Mouse (Mus musculus) right cerebral cortex, postnatal 14 days (tissue): ENCODE data around the gene Map4k1.
"Not testable (repeated sequence)": the region's sequence is repeated elsewhere in the genome, so short reads cannot be mapped to it uniquely, and the experiment has no call there.

Experiments used
- DNase-seq: peaks from one replicate; pipeline ENCODE4 v3.0.0; 2022

Map4k1 gene

DNA sequence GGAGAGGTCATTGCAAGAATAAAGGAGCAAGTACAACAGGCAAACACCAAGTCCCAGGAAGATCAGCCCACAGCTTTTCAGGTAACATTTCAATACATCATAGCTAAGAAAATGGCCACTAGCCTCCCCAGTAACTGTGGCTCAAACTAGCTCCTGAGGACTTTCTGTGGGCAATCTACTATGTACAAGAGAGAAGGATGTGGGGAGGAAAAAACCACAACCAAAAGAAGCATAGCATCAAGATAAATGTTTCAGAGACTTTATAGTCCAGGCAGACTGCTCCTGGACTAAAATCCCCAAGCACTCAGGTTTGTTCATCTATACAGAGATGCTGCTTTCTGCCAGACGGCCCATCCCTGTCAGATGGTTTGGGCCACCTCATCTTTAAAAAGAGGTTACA is 25.6 kb upstream of the Map4k1 start:
- no peak for DNase-seq

DNA sequence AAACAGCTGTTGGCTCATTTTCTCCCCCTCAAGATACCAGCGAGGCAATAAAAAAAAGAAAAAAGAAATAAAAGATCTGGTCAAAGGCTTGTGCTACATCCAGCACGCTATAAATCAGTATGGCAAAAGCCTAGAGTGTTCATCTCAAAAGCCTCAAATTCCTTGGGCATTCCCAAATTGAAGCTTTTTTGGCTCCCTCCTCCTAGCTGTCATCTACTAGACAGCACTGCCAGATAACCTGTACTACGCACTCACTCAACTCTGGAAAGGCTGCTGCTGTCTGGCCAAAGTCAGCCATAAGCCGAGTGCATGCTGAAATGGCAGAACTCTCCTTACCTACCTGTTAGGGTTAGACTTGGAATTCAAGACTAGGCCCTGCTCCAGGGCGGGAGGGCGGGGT is 24.6 kb upstream of the Map4k1 start:
- DNase-seq, result no peak

DNA sequence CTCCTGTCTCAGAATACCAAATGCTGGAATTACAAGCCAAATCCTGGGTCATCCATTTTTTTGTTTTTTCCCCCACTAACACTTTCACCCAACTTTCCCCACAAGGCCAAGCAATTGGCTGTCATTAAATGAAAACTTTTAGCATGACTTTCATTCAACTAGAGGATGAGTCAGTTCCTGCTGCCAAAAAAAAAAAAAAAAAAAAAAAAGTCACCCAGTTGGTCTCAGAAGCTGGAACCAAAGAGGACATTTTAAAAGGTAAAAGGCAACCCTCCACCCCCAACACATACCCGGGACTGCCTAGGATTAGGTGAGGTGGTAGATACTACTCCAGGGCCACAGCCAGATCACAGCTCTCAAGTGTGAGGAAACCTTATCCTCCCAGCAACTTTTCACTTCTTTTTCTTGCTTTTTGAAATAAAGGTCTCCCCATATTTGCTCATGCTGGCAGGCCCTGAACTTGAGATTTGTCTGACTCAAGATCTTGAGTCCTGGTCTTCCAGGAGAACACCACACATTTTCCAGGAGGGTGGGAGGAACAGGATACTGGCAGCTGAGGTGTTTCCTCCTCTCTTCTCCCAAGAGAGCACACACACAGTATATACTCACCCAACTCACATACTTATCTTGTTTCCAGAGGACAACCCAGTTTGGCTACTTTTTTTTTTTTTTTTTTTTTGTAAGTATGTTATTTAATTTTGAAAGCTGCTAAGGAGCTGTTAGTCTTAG is 23.7 kb upstream of the Map4k1 start:
- no peak for DNase-seq

DNA sequence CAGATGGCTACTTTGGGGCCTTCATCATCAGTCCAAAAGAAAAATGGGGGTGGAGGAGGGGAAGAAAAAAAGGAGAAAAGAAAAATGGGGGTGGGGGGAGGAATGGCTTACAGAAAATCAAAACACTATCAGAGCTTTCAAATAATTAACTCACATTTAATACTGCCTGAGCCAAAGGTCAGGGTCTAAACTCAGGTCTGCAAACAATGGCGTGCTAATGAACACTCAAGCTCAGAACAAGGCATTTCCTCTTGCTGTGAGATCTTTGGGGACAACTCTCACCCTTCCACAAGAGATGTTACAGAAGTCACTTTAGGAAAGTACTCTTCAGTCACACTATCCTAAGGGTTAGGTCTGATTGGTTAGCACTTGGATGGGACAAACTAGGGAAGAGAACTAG is 23.1 kb upstream of the Map4k1 start:
- DNase-seq, result no peak

DNA sequence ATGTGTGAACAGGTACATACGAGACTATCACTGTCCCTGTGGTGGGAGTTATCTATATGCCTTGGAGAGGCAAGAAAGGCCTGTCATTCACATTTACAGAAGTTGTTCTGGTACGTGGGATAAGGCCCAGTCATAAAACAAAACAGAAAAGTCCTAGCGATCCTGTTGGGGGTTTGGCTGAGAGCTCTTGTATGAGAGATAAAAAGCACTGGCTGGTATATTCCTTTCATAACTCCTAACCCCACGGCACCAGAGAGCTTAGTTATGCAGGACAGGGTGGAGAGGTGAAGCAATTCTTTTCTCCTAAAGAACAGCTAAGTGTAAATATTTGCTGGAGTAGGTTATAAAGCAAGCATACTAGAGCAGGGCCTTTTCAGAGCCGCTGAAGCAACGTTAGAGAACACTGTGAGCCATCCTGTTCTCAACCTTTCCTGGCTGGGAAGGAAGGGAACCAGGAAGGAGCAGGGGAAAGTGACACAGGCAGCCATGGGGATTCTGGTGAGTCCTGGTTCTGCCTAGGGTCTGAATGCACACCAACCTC is 22.3 kb upstream of the Map4k1 start:
- no peak for DNase-seq

DNA sequence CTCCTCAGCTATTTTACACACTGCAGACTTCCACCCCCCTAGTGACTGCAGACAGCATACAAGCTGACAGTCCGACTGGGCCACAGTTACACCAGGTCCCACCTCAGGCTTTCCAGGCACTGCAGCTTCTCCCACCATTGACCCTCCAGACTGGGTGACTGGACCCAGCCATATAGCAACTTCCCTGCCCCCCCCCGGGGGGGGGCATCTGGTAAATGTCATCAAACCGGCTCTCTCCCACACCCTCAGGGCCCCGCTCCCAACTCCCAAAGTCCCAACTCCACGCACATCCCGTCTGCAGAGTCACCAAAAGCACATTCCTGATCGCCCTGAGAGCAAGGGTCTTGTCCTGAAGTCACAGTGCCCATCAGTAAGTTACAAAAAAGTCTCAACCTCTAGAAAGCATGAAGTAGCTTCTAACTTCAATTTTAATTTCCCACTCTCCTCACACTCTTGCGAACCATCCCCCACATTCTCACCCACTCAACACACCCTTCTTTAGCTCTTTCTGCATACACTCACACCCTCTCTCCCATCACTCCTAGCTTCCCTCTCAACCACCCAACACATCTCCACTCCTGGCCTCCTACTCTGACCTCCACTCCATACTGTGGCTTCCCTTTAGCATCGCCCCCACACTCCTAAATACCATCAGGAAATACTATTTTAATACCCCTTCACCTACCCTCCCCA is 21.4 kb upstream of the Map4k1 start:
- DNase-seq, result no peak

DNA sequence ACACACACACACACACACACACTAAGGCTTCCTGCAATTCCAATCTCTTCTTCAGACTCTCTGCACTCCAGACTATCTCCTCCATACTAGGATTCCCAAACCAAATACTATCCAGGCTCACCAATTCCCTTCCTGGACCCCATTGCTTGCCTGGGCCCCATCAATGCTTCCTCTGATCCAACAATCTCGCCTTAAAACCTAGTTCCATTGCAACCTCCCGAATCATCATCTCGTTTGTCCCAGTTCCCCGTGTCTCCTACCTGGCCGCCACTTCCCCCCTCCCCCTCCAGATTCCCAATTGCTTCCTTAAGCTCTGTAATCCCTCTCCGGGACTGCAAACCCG is 20.3 kb upstream of the Map4k1 start:
- no peak for DNase-seq

DNA sequence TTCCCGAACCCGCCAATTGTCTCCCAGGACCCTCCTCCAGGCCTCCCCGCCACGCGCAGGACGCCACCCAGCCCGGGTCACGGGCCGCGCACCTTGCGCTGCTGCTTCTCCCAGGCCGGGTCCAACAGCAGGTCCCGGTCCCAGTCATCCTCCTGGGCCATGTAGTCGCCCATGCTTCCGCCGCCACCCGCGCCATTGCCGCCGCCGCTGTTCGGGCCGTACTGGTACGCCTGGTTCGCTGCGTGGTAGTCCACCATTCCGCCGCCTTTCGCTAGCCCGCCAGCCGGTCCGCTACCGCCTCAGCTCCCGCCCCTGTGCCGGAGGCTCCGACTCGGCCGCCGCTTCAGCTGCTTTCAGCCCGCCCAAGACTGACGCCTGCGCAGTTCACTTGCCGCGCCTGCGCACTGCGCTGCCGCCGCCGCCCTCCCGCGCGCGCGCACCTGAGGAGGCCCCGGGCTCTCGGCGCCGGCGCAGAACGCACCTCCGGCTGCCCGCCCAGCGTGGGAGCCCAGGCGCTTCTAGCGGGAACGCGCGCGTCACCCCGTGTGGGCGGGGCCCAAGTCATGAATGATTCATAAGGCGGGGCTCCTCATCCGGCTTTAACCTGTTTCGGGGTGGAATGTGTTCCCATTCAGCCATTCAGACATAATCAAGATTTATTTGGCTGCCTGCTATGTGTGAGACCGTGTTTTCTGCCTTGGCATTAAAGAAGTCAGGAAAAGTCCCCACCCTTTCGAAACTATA is 19.8 kb upstream of the Map4k1 start, which contains the start of gene Actn4:
TSS of gene Actn4 (minus strand) at position 414 of the 744 bp plus-strand sequence.
- DNase-seq, result peak; percentile 99

DNA sequence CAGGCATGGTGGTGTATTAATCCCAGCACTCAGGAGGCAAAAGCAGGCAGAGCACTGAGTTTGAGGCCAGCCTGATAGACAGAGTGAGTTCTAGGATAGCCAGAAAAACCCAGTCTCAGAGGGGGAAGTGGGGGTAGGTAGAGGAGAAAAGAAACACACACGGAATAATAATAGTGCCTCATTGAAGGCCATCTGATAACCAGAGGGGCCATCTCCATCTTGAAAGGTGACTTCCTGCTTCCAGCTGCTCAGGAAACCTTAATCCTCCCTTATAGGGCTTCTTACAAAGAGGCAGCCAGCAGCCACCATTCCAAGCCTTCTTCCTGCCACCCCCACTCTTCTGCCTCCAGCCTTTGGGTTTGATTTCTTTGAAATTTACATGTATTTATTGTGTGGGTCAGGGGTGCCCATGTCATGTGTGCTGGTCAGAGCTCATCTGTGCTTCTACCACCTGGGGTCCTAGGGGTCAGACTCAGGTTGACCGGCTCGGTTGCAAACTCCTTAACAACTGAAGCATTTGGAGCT is 18.4 kb upstream of the Map4k1 start:
- DNase-seq, result no peak

DNA sequence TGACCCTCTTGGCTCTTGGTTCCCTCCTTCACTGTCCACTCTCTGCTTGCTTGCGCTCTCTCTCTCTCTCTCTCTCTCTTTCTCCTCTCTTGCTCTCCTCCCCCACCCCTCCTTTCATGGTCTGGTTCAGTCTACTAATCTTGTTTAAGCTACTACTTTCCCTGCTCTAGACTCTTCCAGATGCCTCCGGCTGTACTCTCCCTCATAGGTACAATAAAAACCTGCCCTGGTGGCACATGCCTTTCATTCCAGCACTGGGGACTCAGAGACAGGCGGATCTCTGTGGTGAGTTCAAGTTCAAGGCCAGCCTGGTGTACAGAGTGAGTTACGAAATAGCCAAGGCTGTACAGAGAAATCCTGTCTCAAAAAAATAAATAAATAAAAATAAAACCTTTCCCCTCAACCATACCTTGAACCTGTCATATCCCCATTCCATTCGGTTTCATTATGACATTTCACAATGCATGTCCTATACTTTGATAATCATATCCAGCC is 16.5 kb upstream of the Map4k1 start:
- no peak for DNase-seq

DNA sequence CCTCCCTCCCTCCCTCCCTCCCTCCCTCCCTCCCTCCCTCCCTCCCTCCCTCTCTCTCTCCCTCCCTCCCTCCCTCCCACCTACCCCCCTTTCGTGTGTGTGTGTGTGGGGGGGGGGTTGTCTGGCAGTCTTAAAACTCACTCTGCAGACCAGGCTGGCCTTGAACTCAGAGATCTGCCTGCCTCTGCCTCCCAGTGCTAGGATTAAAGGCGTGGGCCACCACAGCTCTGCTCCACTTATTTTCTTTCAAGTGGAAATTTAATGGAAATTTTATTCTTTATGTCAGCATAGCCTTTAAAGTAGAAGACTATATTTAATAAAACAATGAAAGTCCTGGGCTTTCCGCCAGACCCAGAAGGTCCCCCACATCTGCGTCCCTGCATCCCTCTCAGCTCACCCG is 15.7 kb upstream of the Map4k1 start:
- no peak for DNase-seq

DNA sequence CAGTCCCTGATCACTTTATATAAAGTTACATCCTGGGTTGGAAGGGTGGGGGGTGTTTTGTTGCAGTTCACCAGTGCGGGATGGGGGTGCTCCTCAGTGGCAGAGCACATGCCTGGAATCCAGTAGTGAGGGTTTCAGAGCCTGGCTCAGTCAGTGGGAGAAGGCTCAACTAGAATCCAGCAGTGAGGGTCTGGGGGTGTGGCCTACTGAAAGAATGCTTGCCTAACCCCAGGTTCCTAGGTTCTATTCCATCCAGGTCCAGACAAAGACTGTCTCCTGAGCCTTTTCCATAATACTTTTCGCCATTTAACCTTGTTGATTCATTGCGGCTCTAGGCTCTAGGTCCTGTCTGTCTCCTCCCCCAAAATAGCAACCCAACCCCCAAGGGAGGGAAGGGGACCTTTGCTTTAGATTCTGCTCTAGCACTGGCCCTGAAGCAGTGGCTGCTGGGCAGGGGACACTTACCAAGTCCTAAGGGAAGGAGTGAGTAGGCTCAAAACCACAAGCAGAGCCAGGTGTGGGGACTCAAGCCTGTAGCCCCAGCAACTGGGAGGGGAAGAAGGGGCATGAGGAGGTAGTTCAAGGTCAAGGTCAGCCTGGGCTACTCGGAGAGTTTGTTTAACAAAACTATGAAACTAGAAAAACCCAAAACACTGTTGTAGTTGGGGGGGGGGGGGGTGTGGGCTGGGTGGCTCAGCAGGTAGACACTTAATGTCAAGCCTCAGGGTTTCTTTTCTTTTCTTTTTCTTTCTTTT is 14.9 kb upstream of the Map4k1 start:
- DNase-seq, result no peak

DNA sequence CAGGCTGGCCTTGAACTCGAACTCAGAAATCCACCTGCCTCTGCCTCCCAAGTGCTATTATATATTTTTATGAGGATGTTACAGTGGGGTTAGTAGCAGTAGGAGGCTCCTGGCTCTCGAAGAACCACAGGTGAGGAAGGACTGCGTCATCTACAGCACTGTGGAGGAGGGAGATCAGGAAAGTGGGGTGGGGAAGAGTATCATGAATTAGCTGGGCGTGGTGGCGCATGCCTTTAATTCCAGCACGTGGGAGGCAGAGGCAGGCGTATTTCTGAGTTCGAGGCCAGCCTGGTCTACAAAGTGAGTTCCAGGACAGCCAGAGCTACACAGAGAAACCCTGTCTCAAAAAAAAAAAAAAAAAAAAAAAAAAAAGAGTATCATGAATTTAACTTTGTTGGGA is 13.7 kb upstream of the Map4k1 start:
- not testable (repeated sequence) for DNase-seq

DNA sequence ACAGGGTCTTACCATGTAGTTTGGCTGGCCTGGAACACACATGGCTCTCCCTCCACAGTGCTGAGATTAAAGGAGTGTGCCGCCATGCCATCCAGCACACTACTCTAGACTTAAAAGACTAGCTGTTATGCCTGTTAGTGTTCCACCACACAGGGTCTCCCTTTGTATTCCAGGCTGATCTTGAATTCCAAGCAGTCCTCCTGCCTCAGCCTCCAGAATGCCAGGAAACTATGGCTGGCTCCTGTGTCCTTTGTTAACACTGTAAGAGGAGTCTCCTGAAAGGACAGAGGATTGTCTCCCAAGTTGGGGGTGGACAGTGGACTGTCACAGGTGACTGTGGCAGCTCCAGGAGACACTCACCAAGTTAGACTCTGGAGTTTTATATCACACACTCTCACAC is 12.6 kb upstream of the Map4k1 start:
- DNase-seq, result no peak

DNA sequence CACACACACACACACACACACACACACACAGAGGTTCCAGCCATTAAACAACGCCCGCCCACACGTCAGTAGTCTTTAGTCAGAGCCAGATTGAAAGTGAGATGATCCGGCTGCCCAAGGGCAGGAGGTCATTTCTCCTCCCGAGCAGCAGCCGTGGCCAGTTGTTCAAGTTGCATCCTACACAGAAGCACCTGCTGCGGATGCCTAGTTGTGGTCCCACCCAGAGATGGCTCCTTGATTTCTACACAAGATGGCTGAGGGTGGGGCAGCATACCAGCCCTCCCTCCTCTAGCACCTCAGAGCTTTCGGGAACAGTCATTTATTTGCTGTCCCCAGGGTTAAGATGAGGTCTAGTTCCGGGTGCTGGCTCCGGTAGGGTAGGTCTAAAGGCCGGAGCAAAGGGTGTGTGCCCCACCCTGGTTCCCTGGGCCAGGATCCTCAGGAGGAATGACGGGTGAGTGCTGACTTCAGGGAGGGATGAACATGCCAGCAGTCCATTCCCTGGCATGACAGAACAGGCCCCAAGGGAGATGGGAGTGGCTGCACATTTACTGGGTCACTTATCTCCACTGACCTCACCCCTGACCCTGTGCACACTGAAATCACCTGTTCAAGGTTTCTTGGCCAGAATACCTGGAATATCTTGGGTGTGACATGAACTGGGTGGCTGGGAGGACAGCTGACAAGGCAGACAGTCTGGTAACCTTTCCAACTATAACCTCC is 12.0 kb upstream of the Map4k1 start:
- no peak for DNase-seq

DNA sequence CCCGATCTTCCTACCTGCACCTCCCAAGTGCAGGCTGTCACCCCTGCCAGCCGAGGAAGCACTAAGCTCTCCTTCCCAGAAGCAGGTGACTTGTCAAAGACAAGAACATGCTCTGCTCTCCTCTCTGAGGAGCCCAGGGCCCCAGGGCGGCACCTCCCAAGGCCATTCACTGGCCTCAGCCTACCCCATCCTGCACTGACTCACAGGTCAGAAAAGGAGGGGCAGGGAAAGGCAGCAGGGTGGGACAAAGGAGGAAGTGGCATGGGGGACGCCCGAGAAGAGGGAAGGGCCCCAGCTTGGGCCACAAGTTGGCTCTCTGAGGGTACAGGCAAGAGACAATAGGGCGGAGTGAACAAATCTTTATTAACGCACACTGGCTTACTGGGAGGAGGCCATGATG is 10.8 kb upstream of the Map4k1 start:
- no peak for DNase-seq

DNA sequence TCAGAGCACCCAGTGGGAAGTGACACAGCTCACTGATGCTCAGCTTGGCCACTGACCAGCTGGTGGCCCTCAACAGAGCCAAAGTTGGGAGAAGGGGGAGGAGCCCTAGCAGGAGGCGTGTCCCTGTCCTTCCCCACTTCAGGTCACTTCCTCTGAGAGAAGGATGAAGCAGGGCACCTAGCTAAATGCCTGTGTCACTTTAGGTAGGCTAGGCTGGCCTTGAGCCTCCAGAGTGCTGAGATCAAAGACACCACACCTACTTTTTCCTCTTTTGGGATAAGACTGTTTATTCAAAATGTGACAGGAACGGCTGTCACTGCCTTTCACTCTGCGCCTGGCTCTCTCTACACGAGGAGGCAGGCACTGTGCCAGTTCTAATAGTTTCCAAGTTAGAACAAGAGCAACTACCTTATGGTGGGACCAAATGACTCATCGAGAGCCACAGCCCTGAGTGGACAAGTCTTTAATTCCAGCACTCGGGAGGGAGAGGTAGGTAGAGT is 10.0 kb upstream of the Map4k1 start:
- DNase-seq, result no peak

DNA sequence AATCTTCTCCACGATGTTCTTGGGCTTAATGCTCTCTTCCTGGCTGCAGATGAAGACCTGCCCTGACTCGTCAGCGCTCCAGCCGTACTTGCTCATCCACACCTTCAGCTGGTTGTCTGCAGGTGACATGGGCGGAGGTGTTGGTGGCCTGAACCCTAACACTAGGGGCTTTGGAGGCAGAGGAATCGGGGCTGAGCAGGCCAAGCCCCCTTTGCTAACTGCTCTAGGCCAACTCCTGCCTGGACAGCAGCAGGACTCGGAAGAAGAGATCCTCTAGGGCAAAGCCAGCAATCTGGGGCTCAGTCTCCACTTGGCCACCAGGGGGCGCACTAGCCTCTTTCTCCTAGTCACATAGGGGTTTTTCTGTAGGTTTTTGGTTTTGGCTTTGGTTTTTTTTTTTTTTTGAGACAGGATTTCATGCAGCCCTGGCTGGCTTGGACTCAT is 9.3 kb upstream of the Map4k1 start:
- DNase-seq, result peak; percentile 90

DNA sequence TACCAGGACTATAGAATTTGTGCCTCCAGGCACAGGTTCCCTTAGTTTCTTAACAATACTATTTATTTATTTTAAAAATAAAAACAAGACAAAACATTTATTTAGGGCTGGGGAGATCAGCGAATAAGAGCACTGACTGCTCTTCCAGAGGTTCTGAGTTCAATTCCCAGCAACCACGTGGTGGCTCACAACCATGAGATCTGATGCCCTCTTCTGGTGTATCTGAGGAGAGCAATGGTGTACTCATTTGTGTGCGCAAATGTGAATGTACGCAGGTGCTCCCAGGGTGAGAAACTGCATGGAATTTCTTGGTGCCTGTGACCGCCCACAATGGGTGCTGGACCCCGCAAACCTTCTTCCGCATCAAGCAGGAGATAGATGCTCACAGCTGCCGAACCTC is 8.8 kb upstream of the Map4k1 start:
- DNase-seq, result no peak

DNA sequence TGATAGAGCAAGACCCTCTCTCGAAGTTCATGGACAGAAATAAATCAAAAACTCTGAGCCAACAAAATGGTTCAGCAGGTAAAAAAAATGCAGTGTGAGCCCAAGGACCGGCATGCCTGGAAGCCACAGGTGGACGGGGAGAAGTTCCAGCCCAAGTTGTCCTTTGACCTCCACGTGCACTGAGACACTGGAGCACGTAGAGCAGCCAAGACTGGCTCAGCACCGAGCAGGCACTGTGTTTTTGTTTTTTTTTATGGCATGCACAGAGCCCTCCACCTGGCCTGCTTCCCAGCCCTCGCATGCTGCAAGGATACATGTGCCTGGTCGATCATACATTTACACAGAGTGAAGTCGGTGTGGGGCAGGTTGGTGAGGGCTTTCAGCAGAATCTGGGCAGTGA is 4.3 kb upstream of the Map4k1 start:
- no peak for DNase-seq

DNA sequence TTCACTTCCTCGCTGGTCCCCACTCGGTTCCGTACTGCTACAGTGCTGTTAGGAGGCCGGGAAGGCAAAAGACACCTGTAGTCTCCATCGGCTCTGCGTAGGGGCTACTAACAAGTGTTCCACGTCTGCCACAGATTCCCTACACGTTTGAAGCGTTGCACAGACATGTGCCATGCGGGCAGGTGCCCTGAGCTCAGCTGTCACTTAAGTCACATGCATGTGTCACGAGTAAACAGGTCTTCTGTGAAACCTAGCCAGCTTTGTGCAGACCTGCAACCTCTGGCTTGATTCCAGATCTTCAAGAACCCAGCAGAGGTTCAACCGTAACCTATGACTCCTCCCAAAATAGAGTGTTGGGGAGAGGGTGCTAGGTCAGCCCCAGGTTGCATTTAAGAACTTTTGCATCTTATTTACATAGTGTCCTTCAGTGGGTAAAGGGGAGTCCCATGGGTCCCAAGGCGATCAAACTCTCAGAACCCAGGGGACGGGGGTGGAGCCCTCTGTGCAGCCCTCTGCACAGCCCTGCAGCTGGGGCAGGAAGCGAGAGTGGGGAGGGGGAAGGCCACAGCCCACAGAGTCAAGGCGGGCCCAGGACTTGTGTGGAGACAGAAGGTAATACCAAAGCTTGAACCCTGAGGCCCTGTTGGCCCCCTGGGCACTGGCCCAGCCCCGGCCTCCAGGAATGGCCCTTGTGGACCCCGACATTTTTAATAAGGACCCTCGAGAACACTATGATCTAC is 594 bp downstream of the Map4k1 start:
- DNase-seq, result no peak
